Mouse (Mus musculus): ENCODE data around the gene Plekhg3. TPM values are rescaled to one million over a fixed set of nuclear protein-coding genes. Genes with fewer than 3 reads are reported as not detected.

The Plekhg3 gene
- polyA plus RNA-seq, 1 experiment from 2014 or later, result 2.1 TPM

DNA sequence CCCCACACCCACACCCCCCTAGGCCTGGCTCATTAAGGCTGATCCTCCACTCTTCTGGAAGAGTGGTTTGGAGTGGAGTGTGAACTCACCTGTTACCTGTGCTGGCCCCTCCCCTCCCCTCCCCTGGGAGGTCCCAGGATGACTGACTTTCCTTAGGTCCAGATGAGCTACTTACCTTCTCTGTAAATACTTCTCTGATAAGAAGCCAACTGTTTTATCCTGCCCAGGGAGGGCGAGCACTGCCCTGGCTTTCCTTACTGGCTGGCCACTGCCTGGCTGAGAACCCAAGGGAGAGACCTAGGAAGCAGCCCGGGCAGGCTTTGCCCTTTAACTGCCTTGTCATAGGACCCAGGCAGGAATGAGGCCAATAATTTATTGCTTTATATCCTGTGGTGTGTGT is 47.8 kb downstream of the Plekhg3 start:
- DNase-seq (ENCODE audit: low spot score), result no peak
- TF ChIP-seq EP300 (IDR thresholded peaks at IDR 0.05), result no peak
- no peak for TF ChIP-seq CTCF (IDR thresholded peaks at IDR 0.05)

DNA sequence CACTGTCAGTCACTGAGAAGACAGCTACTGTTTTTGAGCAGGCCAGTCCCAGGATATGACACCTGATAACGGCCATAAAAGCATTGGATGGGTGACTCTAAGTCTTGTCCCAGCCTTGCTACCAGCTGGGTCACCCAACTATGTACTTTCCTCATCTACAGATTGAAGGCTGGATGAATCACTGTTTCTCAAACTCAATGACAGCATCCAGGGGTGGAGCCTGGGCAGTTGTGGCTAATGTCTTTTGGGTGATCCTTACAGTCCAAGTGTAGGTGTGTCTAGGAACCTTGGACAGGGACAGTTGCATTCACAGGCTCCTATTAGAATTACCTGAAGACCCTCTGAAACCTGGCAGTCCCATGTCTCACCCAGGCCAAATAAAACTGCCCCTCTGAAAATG is 49.1 kb downstream of the Plekhg3 start:
- Histone ChIP-seq H3K9me3 (ENCODE audit: low read length) (no peaks in the 10 kb centered on the region), H3K27me3 (replicated peaks; ENCODE audit: insufficient read depth, low read length) (no peaks in the 10 kb centered on the region), H3K27ac (ENCODE audit: low read length) (no peak overlapping the region), H3K4me1 (ENCODE audit: insufficient read depth, low read depth, low read length) (peaks cover 3% of the 10 kb centered on the region; the same call in 1 of the 2 replicates), H3K9ac (replicated peaks; ENCODE audit: low read depth) (no peak overlapping the region), H3K36me3 (ENCODE audit: insufficient read depth, low read length) (no peaks in the 10 kb centered on the region), H3K4me3 (ENCODE audit: low read depth, low read length) (no peak overlapping the region), H3K4me2 (replicated peaks; ENCODE audit: low read depth, low read length) (no peak overlapping the region)
- ATAC-seq, result no peak
- TF ChIP-seq CTCF (IDR thresholded peaks at IDR 0.05), result no peak
- TF ChIP-seq EP300 (IDR thresholded peaks at IDR 0.05), result no peak
- 85% methylated on average over 1 of the region's 1 CpGs for WGBS
- DNase-seq (ENCODE audit: low spot score), result no peak

More for the DNA sequence above, 47.8 kb downstream of the Plekhg3 start:
- no peaks in the 10 kb centered on the region for H3K27me3 ChIP-seq (replicated peaks; ENCODE audit: insufficient read depth, low read length)
- peaks cover 3% of the 10 kb centered on the region; the same call in 1 of the 2 replicates for H3K4me1 ChIP-seq (ENCODE audit: insufficient read depth, low read depth, low read length)
- peak; percentile 18; the same call in 1 of the 2 replicates for ATAC-seq
- no peak overlapping the region for H3K4me2 ChIP-seq (replicated peaks; ENCODE audit: low read depth, low read length)
- no peaks in the 10 kb centered on the region for H3K9me3 ChIP-seq (ENCODE audit: low read length)
- no peak overlapping the region for H3K27ac ChIP-seq (ENCODE audit: low read length)
- no peaks in the 10 kb centered on the region for H3K36me3 ChIP-seq (ENCODE audit: insufficient read depth, low read length)
- no peak overlapping the region for H3K4me3 ChIP-seq (ENCODE audit: low read depth, low read length)
- H3K9ac ChIP-seq (replicated peaks; ENCODE audit: low read depth), result no peak overlapping the region
- 73% methylated on average over 2 of the region's 2 CpGs for WGBS

DNA sequence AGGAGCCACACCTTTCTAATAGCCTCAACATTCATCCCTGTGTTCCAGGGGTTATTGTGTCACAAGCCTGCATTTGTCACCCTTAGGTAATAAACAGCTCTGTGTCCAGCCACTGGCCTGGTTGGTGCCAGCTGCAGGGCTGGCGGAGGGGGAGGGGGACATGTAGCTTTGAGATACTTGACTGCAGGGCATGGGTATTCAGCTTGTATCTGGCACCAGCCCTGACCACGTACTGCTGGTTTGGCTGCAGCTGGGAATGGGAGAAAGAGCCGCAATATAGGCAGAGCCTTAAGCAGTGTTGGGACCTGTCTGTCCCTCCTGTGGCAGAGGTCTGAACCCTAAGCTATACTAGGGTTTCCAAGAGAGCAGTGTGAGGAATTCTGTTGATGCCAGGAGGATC is 51.4 kb downstream of the Plekhg3 start:
- no peaks in the 10 kb centered on the region for H3K9me3 ChIP-seq (ENCODE audit: low read length)
- no peaks in the 10 kb centered on the region for H3K36me3 ChIP-seq (ENCODE audit: insufficient read depth, low read length)
- DNase-seq (ENCODE audit: low spot score) (no peak), ATAC-seq (no peak)
- no peak overlapping the region for H3K4me2 ChIP-seq (replicated peaks; ENCODE audit: low read depth, low read length)
- TF ChIP-seq EP300 (IDR thresholded peaks at IDR 0.05), result no peak
- TF ChIP-seq CTCF (IDR thresholded peaks at IDR 0.05), result no peak
- WGBS, result 90% methylated on average over 3 of the region's 3 CpGs
- no peak overlapping the region for H3K27ac ChIP-seq (ENCODE audit: low read length)
- H3K27me3 ChIP-seq (replicated peaks; ENCODE audit: insufficient read depth, low read length), result no peaks in the 10 kb centered on the region
- H3K4me3 ChIP-seq (ENCODE audit: low read depth, low read length), result no peak overlapping the region
- H3K4me1 ChIP-seq (ENCODE audit: insufficient read depth, low read depth, low read length), result peaks cover 3% of the 10 kb centered on the region; the same call in 1 of the 2 replicates
- no peak overlapping the region for H3K9ac ChIP-seq (replicated peaks; ENCODE audit: low read depth)

DNA sequence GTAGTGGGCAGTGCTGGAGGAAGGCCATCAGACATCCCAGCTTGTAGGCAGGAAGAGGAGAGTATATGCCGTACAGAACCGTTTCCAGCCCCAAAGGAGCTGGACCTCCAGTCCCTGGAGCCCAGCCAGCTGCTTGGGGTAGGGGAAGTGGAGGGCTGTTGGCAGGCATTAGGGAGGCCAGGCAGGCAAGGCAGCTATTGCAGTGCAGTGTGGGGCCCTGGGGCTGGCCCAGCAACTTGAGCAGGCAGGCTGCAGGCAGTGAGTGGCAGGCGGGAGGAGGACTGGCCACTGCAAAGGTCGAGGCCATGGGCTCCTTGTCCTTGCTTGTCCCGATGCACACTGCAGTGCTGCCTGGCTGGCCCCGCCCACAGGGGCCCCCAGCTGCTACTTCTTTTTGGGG is 52.1 kb downstream of the Plekhg3 start:
- TF ChIP-seq EP300 (IDR thresholded peaks at IDR 0.05) (no peak), CTCF (IDR thresholded peaks at IDR 0.05) (no peak)
- H3K9ac ChIP-seq (replicated peaks; ENCODE audit: low read depth), result no peak overlapping the region
- peaks cover 3% of the 10 kb centered on the region; the same call in 1 of the 2 replicates for H3K4me1 ChIP-seq (ENCODE audit: insufficient read depth, low read depth, low read length)
- DNase-seq (ENCODE audit: low spot score) (peak; percentile 40), ATAC-seq (peak; percentile 45; the same call in 1 of the 2 replicates)
- H3K9me3 ChIP-seq (ENCODE audit: low read length), result no peaks in the 10 kb centered on the region
- H3K4me3 ChIP-seq (ENCODE audit: low read depth, low read length), result no peak overlapping the region
- H3K27me3 ChIP-seq (replicated peaks; ENCODE audit: insufficient read depth, low read length), result no peaks in the 10 kb centered on the region
- H3K36me3 ChIP-seq (ENCODE audit: insufficient read depth, low read length), result no peaks in the 10 kb centered on the region
- H3K27ac ChIP-seq (ENCODE audit: low read length), result no peak overlapping the region
- 15% methylated on average over 6 of the region's 6 CpGs for WGBS
- no peak overlapping the region for H3K4me2 ChIP-seq (replicated peaks; ENCODE audit: low read depth, low read length)

DNA sequence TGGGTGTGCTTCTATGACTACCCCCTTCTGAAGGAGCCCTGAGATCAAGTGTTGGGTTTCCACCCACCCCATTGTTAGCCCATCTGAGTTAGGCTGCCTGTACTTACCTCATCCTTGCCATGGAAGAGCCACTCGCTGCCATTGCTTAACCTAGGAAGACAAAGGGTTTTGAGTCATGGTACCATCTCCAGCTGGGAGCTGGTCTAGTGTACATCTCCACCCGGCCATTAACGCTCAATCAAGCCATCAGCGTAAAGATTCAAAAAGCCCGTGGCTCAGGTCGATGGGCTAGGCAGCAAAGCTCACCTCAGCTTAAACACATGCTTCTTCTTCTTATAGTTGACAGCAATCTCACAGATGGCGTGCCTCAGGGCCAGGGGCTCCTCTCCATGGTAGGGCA is 52.8 kb downstream of the Plekhg3 start:
- ATAC-seq, result no peak

DNA sequence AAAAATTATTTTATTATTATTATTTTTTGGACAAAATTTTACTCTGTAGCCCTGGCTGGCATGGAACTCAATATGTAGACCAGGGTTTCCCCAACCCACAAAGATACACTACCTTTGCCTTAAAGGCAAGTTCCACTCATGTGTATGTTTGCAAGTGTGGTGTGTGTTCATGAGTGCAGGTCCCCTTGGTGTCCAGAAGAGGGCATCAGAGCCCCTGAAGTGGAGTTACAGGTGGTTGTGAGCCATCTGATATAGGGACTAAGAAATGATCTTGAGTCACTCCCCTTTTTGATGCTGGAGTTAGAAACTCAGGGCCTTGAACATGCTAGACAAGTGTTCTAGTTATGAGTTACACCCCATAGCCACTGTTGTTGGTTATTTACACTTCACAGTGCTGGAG is 54.3 kb downstream of the Plekhg3 start:
- ATAC-seq, result no peak
- TF ChIP-seq CTCF (IDR thresholded peaks at IDR 0.05) (peak; percentile 14; the same call in 1 of the 2 replicates), EP300 (IDR thresholded peaks at IDR 0.05) (no peak)

More for the DNA sequence above, 52.8 kb downstream of the Plekhg3 start:
- H3K9me3 ChIP-seq (ENCODE audit: low read length), result no peaks in the 10 kb centered on the region
- no peak overlapping the region for H3K27ac ChIP-seq (ENCODE audit: low read length)
- no peak overlapping the region for H3K4me2 ChIP-seq (replicated peaks; ENCODE audit: low read depth, low read length)
- 89% methylated on average over 7 of the region's 7 CpGs for WGBS
- H3K9ac ChIP-seq (replicated peaks; ENCODE audit: low read depth), result no peak overlapping the region
- H3K4me1 ChIP-seq (ENCODE audit: insufficient read depth, low read depth, low read length), result peaks cover 3% of the 10 kb centered on the region; the same call in 1 of the 2 replicates
- no peak overlapping the region for H3K4me3 ChIP-seq (ENCODE audit: low read depth, low read length)
- no peaks in the 10 kb centered on the region for H3K27me3 ChIP-seq (replicated peaks; ENCODE audit: insufficient read depth, low read length)
- DNase-seq (ENCODE audit: low spot score), result no peak
- TF ChIP-seq EP300 (IDR thresholded peaks at IDR 0.05), result no peak
- TF ChIP-seq CTCF (IDR thresholded peaks at IDR 0.05), result no peak
- no peaks in the 10 kb centered on the region for H3K36me3 ChIP-seq (ENCODE audit: insufficient read depth, low read length)

DNA sequence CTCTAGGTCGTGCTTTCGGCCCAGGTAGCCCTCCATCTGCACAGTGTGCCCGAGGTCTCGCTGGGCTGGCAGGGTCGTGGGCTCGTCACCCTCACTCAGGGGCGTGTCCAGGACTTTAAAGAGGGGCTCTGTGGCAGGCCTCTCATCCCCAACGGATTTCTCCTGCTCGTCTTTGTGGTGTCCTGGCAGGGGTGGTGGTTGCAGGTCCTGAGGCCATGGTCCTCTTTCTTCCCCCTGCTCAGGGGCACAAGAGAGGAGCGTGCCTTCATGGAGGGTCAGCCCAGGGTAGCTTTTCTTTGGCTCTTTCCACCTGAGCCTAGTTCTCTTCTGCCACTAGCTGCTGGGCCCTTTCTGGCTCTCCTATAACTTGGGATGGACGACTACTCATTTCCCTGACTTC is 56.7 kb downstream of the Plekhg3 start:
- no peak overlapping the region for H3K4me3 ChIP-seq (ENCODE audit: low read depth, low read length)
- H3K27ac ChIP-seq (ENCODE audit: low read length), result no peak overlapping the region
- no peak overlapping the region for H3K9ac ChIP-seq (replicated peaks; ENCODE audit: low read depth)
- peaks cover 8% of the 10 kb centered on the region; the same call in 1 of the 2 replicates for H3K4me1 ChIP-seq (ENCODE audit: insufficient read depth, low read depth, low read length)
- DNase-seq (ENCODE audit: low spot score), result no peak
- H3K4me2 ChIP-seq (replicated peaks; ENCODE audit: low read depth, low read length), result no peak overlapping the region
- WGBS, result 72% methylated on average over 11 of the region's 11 CpGs
- H3K36me3 ChIP-seq (ENCODE audit: insufficient read depth, low read length), result no peaks in the 10 kb centered on the region
- TF ChIP-seq CTCF (IDR thresholded peaks at IDR 0.05), result no peak
- no peak for ATAC-seq
- H3K9me3 ChIP-seq (ENCODE audit: low read length), result no peaks in the 10 kb centered on the region
- H3K27me3 ChIP-seq (replicated peaks; ENCODE audit: insufficient read depth, low read length), result 0 out of 2 replicates have a peak, but pooled peaks cover 3% of the 10 kb centered on the region

More for the DNA sequence above, 54.3 kb downstream of the Plekhg3 start:
- H3K4me2 ChIP-seq (replicated peaks; ENCODE audit: low read depth, low read length), result no peak overlapping the region
- H3K9me3 ChIP-seq (ENCODE audit: low read length), result no peaks in the 10 kb centered on the region
- DNase-seq (ENCODE audit: low spot score), result no peak
- H3K36me3 ChIP-seq (ENCODE audit: insufficient read depth, low read length), result no peaks in the 10 kb centered on the region
- no peak overlapping the region for H3K27ac ChIP-seq (ENCODE audit: low read length)
- H3K4me1 ChIP-seq (ENCODE audit: insufficient read depth, low read depth, low read length), result peaks cover 8% of the 10 kb centered on the region; the same call in 1 of the 2 replicates
- no peak overlapping the region for H3K4me3 ChIP-seq (ENCODE audit: low read depth, low read length)
- no peak overlapping the region for H3K9ac ChIP-seq (replicated peaks; ENCODE audit: low read depth)
- H3K27me3 ChIP-seq (replicated peaks; ENCODE audit: insufficient read depth, low read length), result no peaks in the 10 kb centered on the region
